7 mouse cellular contexts compared by ENCODE assay signal in genomic region chr9:109931257-109932171, GRCm38 (mm10). TPM values are rescaled to one million over a fixed set of nuclear protein-coding genes. Genes with fewer than 3 reads are reported as not detected.
DNase-seq lines count a peak whose midpoint lies in the region; ATAC-seq lines count a peak whose summit lies in the region.

Gene Map4 (plus strand): TSS chr9:109931460.

- no peaks in the 10 kb centered on the region for H3K9me3 ChIP-seq in intestine, embryonic 15.5 days
- no peaks in the 10 kb centered on the region for H3K9me3 ChIP-seq in midbrain, embryonic 10.5 days (replicated peaks)

- H3K4me1 ChIP-seq in intestine, embryonic 15.5 days (replicated peaks), result 0 out of 2 replicates have a peak, but pooled peaks cover 2% of the 10 kb centered on the region
- peaks cover 19% of the 10 kb centered on the region for H3K4me1 ChIP-seq in midbrain, embryonic 10.5 days

- DNase-seq in adrenal gland, adult 18-20 months (ENCODE audit: low spot score in 2 of 2), result peak; percentile 95 to 97
- DNase-seq in embryo, embryonic 11 days, result peak; percentile 97
- DNase-seq in gastrocnemius, postnatal 36 days, result peak; percentile 95 to 97
- peak; percentile 99 for DNase-seq in left cerebral cortex, postnatal 25 days (ENCODE audit: low spot score in 2 of 2)
- peak; percentile 98 for DNase-seq in midbrain, embryonic 10.5 days (ENCODE audit: low spot score)
- DNase-seq in right cerebral cortex, postnatal 4 days, result peak; percentile 94

- intact Hi-C loops in gastrocnemius, postnatal 36 days (cut with DNase I), result loop anchor here (2.0 kb wide), 1 partner anchor 37 kb away; no protein-coding TSS in a partner anchor
- intact Hi-C loops in left cerebral cortex, postnatal 25 days (cut with DNase I), result loop anchor here (2.0 kb wide), 2 partner anchors 37 to 121 kb away; no protein-coding TSS in a partner anchor

- peak; percentile 99 for ATAC-seq in intestine, embryonic 15.5 days

- peak within 1 kb of the TSS; percentile 82 for H3K4me2 ChIP-seq in intestine, embryonic 15.5 days (replicated peaks)

- peak within 1 kb of the TSS; percentile 71 for H3K4me3 ChIP-seq in intestine, embryonic 15.5 days (replicated peaks)
- H3K4me3 ChIP-seq in midbrain, embryonic 10.5 days, result peak within 1 kb of the TSS; percentile 72

- WGBS in intestine, embryonic 15.5 days, result under 1% methylated on average over 91 of the region's 94 CpGs
- WGBS in midbrain, embryonic 10.5 days, result under 1% methylated on average over 94 of the region's 94 CpGs

- H3K27me3 ChIP-seq in intestine, embryonic 15.5 days (replicated peaks), result no peaks in the 10 kb centered on the region
- no peaks in the 10 kb centered on the region for H3K27me3 ChIP-seq in midbrain, embryonic 10.5 days (ENCODE audit: low read depth, poor library complexity, severe bottlenecking)

- H3K27ac ChIP-seq in intestine, embryonic 15.5 days, result peak within 1 kb of the TSS; percentile 95
- peak within 1 kb of the TSS; percentile 96 for H3K27ac ChIP-seq in midbrain, embryonic 10.5 days (replicated peaks)

- H3K36me3 ChIP-seq in intestine, embryonic 15.5 days, result no peaks in the 10 kb centered on the region
- H3K36me3 ChIP-seq in midbrain, embryonic 10.5 days, result no peaks in the 10 kb centered on the region

- H3K9ac ChIP-seq in intestine, embryonic 15.5 days, result peak within 1 kb of the TSS; percentile 76

RNA-seq across cellular contexts. Expression of gene Map4, which starts in this region (rescaled TPM):
- total RNA-seq in adrenal gland, adult 18-20 months (2021), result 10 to 100 TPM; 79.0 to 91.6 TPM
- 100 to 1,000 TPM; 418 to 437 TPM for total RNA-seq in gastrocnemius, postnatal 36 days (2021)
- polyA plus RNA-seq in intestine, embryonic 15.5 days (2015; fragmentation: Nextera tagmentation; extraction: Ambion mirVana), result 53.0 and 54.4 TPM in 2 replicates
- total RNA-seq in left cerebral cortex, postnatal 25 days (2021), result 100 to 1,000 TPM; 350 to 364 TPM
- polyA plus RNA-seq in midbrain, embryonic 10.5 days (2016; fragmentation: Nextera tagmentation; extraction: Ambion mirVana), result 69.3 and 84.1 TPM in 2 replicates

Comparison
In these comparisons a context has a peak if more than half of its experiments do, and no peak if none do; other contexts are left out.
1. Peak in every context shown above with its lines: DNase-seq, ATAC-seq, H3K4me3 ChIP-seq and H3K27ac ChIP-seq.